Mouse (Mus musculus) natural killer cell, adult 2 months (primary cell): ENCODE measurements around the gene Zbtb41.
"Not testable (repeated sequence)": the region's sequence is repeated elsewhere in the genome, so short reads cannot be mapped to it uniquely, and the experiment has no call there.

Experiments
- DNase-seq, 2 experiments: peaks; one replicate each; pipeline ENCODE4 v3.0.0; 2022; ENCODE audit warnings: low spot score in 2 of 2

Zbtb41 gene

DNA sequence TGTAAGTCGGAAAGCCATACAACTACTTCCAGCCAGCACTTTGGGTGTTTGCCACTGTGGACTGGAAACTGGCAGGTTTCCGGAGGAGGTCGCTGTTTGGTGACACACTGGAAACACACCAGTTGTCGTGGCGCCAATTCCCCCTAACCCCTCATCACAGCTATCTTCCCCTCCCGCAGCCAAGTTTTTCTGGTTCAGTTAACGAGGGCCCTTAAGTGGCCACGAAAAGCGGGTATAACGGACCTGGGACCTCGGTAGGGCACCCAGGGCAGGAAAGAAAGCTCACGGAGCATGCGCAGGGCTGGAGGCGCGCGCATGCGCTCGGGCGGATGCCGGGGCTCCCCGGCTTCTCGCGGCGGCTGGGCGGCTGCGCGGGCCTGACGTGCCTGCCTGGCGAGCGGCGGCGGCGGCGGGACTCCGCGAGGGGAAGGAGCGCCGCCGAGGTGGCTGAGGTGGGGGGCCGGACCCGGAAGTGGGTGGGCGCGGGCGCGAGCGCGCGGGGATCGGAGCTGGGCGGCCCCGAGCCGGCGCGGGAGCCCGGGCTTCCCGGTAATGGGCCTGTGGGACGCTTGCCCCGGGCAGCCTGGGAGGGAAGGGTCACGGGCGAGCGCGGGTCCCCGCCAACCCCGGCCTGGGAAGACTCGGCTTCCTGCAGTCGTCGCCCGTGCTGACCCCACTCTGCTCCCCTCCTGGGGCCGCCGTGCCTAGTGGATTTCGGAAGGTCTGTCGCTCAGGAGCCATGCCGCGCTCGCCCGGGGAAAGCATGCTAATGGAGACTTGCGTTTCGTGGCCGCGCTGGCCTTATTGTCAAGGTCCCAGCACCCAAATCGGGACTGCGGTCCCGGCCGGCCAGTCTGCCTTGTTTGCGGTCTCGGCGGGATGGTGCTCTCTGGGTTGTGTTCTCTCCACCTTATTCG is at the start of gene Zbtb41:
Gene Zbtb41 (plus strand): TSS at position 414 of the 917 bp plus-strand sequence.
- DNase-seq: peak; percentile 88 to 89

DNA sequence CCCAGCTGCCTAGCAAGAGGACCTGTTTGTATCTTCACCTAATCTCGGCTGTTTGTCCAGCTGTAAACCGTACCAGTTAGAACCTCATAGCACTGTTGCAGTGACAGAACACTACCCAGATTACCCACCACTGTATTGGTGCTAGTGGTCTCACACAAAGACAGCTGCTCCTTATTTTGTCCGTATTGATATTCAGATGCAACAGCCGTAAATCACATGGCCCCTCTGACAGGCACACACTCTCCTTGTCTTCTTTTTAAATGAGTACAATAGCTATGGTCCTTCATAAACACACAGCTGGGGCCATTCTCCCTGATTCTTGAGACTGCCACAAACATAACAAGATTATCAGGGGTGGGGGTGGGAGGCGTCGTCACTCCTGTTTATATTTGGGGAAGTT is 46.2 kb upstream of the Zbtb41 start:
- no peak for DNase-seq

DNA sequence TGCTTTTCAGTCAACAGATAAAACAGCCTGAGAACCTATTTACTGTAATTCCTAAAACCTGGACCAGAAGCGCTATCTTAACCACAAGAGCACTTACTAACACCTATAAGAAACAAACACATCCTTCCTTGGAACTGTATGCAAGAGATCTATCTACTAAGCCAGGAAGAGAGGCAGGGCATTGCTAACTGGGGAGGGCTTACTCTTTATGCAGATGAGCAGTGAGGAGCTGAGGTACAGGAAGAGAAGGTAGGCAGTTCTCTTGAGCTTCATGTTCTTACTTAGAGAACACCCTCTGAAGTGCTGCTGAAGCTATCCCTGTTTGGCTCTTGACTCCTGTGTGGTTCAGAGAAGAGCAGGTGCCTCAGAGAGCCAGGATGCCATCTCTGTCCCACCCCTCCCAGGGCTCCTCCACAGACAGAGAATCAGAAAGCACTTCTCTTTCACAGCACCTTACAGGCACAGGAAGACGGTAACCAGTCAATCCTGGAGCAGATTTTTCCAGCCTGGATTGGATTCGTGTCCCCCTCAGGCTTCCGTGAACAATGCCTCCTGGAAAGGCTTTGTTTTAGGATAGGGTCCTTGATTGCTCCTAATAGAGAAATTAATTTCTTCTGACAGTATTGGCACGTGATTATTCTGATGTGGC is 45.3 kb upstream of the Zbtb41 start, which contains the start of gene Crb1:
Gene Crb1 (minus strand): TSS at position 463 of the 649 bp plus-strand sequence.
- DNase-seq: no peak

DNA sequence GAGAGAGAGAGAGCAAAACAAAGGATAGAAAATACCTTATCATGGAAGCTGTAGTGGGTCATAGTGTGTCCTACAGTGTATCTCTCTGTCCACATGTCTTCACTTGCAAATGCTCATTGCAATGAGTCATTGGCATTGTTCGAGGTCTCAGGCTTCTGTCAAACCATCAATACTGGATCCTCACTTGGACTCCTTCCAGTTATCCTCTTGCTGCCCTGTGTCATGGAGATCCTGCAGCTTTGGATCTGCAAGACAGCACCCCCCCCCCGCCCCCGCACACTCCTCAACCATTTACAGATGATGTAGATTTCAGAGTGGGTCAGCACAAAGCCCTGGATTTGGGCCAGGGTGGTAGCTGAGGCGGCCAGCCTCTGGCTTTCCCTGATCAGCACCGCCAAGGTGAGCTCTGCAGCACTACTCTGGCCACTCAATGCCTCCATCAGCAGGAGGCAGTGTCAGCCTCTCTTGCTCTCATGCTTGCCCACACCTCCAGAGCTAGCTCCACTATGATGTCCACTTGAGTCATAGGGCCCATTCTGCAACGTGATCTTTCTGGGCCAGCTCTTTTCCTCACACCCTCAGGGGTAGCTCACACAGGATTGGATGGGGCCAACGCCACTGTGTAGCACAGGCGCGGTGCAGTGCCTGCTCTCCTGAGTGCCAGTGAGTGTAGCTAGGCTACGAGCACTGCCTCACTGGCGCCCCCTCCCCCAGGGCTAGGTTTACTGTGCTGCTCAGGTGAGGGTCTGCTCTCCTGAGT is 43.0 kb upstream of the Zbtb41 start:
- no peak for DNase-seq

DNA sequence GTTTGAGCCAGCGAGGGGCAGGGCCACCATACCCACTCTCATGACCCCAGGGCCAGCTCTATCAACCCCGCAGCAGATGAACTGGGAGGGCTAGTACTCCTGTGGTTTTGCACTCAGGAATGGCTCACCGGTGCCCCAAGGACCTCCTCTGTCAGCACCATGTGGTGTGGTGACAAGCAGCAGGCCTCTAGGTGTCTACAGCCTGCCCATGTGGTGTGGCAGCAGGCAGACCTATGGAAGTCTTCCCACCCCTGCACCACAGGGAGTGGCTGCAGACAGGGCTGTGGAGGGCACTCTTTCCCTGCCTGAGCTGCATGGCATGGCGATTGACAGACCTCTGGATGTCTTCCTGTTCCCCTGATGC is 42.5 kb upstream of the Zbtb41 start:
- DNase-seq: no peak

DNA sequence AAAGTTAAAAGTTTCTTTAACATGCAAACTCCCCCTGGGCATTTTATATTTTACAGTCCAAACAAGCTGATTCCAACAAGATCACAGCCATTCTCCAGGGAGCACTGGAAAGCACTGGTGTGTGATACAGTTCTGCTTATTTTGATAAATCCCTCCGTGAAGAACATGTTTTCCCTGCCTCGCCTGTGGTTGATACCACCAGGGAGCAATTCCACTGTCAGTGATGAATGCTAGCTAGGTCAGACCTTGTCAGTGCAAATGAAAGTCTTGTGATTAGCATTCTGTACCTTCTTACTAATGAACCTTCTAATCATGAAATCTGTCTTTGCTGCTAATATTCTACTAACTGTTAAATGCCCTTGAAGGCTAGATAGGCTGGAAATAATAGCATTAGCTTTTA is 30.3 kb upstream of the Zbtb41 start:
- DNase-seq: no peak

DNA sequence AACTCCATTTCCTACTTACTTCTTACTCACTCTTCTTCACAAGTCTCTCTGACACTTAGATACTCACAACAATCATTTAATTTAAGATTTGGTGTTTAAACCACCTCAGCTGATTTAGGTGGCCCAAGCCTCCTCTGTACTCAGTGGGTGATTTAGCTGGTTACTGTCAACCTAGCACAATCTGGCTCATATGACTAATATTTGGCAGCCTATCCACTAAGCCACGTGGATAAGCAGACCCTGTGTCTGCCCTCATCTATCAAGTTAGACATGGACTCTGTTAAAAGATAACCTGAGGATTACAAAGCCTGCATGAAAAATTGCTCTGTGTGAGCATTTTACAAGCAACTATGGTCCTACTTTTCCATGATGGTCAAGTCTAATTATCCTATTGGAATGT is 25.5 kb upstream of the Zbtb41 start:
- DNase-seq: no peak

DNA sequence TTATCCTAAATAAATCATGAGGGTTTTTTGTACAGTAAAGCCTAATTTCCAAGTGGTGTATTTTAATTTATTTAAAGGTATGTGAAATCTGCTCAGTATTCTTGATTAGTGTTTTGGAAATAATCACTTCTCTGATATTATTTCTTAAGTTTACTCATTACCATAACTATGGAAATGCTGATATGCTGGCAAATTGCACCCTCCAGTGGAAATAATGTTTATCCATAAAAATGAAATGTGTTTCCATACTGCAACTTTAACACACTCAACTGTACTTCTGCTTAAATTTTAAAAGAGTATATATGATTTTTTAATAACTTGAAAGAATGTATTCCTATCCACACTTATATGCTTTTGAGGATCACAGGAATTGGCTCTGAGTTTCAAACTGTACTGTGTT is 16.3 kb upstream of the Zbtb41 start:
- DNase-seq: no peak

DNA sequence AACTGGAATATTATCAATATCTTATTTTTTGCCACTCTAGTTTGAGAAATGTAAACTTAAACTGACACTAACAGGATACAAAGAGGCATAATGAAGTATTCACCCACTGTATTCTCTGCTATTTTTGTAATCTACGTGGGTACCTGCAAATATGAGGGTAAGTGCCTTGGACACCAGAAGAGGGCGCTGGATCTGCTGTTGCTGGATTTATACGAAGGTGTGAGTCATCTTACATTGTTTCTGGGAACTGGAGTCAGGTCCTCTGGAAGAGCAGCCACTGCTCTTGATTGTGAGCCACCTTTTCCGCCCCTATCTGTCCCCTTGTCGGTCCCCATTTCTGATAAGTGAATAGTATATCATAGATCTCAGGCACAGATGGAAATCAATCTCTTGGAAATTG is 14.4 kb upstream of the Zbtb41 start:
- DNase-seq: no peak

DNA sequence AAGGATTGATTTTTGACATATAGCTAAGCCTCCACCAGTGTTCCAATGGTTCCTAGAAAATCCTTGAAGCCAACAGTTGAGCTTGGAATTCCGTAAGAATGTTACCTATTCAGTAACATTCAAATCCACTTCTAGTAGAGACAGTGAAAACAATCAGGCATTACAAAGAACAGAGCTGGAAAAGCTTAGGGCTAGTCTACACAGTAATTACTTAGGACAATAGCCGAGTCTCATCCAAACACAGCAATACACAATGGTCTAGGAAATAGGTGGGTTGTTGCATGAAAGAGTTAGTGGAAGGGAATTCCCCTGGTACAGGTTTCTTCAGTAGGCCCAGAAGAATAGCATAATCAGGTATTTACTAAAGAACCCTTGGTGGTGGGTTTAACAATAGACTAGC is 9.7 kb upstream of the Zbtb41 start:
- not testable (repeated sequence) for DNase-seq

DNA sequence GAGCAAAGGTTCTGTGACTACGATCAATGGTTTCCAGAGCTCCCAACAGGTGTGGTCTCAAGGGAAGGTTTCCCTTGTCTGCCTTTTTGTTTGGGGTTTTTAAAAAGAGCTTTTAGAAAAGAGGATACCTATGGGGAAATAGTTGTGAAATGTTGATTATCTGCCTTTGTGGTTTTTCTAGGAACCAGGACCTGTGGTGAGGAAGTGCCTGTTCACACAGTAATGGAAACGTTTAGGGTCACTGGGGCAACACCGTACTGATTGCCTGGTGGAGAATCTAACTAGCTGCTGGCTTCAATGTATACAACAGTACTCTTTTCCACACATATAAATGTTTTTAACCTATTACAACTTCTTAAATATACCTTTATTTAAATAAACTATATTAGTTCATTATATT is 8.6 kb upstream of the Zbtb41 start:
- DNase-seq: no peak

DNA sequence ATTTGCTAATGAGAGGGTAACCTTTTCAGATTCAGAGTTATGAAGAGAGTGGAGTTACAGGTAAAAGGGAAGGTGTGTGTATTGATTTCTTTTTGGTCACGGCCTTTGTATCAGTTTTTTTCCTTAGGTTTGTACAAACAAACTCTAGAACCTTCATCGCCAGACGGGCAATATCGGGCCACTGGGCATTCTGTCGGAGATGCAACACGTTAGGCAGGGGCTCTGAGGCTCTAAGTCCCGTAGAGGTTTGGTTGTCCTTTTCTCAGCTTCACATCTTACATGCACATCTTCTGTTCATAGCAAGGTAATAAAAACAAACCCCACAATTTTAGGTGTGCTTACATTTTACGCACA is 590 bp upstream of the Zbtb41 start:
- DNase-seq: peak in 1 of 2 experiments; percentile 8

DNA sequence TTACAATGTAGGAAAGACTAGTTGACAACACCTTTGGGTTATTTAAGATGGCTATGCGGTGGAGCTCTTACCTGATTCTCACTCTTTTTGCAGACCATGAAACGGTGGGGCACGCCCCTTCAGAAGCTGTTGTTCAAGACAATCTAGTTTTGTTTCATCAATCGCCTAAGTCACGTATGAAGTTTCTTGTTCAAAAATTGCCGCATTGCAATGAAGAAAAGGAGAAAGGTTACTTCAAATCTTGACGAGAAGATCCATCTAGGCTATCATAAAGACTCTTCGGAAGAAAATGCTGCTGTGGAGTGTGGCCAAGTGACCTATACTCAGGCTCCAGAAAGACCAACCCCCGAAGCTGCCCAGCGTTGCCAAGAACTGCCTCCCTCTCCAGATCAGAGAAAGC is 853 bp downstream of the Zbtb41 start:
- peak in 1 of 2 experiments; percentile 13 for DNase-seq

DNA sequence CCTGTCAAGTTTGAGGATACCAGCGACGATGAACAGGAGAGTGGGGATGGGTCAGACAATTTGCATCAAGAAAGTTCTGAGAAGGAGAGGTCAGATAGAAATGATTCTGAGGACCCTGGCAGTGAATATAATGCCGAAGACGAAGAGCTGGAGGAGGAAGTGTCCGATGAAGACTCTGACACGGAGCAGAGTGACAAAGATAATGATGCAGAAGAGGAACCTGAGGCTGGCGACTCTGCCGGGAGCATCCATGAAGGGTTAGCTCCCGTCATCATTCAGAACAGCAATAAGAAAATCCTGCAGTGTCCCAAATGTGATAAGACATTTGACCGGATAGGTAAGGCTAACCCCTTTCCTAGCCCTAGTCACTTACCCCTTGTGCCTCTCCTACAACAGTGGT is 1.8 kb downstream of the Zbtb41 start:
- DNase-seq: no peak

DNA sequence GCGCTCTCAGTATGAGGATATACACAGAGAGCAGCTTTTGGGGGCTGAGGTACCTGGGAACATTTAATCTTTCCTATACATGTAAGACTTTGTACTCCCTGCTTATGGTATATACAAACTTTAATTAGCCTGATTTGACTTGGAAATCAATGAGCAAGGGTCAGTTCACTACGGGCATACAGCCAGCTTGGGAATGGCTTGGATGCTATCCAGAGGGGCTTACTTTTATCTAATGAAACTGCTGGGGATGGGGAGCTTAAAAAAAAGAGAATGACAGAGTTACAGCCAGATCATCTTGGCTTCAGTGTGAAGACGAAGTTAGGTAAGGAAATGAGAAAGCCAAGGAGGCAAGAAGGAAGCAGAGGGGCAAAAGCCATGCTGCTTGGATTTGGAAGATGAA is 2.9 kb downstream of the Zbtb41 start:
- no peak for DNase-seq

DNA sequence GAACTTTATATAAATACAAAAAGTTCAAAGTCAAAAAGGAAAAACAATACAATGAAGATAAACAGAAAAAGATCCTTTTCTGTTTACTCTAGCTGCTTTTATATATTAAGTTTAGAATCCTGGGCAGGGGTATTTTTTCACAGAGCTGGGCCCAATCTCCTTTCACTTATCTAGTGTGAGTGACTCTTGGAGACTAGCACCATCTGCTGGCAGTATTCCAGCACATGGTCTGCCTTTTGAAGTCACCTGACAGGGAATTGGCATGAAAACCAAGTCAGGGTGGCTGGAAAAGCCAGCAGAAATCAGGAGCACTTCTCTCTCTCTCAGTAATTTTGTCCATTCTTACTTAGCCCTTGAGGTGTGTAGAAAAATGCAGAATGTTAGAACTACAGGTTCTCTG is 16.3 kb downstream of the Zbtb41 start:
- DNase-seq: no peak

DNA sequence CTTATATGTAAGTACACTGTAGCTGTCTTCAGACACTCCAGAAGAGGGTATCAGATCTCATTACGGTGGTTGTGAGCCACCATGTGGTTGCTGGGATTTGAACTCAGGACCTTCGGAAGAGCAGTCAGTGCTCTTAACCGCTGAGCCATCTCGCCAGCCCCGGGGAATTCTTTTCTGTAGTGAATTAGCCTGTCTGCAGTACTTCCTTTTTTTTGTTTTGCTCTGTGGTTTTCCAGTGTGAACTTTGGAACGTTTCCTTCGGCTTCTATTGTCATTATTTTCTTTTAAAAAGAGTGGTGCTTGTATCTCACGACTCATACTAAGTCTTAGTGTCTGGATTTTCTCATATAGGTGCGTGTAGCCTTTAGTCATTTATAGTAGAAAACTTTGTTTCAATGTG is 21.0 kb downstream of the Zbtb41 start:
- DNase-seq: not testable (repeated sequence)

DNA sequence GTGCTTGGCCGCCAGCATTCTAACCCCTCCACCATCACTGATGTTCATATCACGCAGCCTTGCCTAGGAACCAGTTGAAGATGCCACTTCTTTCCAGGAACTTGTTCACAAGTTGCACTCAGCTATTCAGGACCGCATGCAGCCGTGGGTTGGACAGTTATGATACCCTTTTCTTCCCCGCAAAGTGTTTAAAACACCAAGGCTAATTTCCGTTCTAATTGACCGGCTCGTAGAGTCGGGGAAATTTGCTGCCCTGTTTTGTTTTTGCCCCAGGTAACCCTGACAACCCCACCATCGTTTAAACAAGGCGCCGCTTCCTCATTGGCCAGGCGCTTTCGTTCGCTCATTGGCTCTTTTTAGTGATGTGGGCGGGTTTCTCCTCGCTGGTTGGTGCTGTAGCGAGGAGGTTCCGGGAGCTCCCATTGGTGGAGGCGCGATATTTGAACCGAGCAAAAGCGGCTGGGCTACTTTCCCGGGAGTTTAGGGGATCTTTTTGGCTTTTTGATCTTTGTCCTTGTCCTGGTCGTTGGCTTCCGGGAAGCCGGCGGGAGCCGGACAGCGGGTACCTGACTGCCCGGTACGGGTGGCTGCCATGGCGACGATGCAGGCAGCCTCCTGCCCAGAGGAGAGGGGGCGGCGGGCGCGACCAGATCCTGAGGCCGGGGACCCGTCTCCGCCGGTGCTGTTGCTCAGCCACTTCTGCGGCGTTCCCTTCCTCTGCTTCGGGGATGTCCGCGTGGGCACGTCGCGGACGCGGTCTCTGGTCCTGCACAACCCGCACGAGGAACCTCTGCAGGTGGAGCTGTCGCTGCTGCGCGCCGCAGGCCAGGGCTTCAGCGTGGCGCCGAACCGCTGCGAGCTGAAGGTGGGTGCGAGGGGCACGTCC is 32.5 kb downstream of the Zbtb41 start, which contains the start of gene Aspm:
Gene Aspm (plus strand): TSS at position 433 of the 886 bp plus-strand sequence.
- DNase-seq: peak; percentile 94 to 95

DNA sequence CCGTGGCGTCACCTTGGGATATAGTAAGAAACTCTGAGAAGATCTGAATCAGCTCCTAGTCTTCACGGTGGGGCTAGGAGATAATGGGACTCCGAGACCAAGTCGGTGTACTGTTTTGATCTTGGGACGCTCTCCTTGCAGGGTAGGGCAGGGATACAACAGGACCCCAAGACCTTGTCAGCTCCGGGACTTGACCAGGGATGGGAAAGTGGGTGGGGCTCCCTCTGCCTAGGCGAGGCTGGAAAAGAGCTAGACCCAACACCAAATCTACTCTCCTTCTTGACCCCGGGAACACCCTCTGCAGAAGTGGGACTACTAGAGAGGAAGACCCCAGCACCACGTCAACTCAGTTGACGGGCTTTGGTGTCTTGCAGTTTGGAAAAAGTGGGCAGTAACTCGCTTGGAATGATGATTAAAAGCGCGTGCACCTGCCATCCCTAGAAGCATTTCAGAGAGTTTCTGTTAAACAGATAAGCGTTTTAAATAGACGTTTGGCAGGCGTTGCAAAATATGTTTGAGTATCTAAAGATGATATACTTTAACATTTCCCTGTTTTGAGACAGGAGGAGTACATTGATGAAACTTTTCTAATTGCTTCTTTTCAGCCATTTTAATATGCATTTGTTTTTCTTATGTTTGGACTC is 33.3 kb downstream of the Zbtb41 start:
- DNase-seq: no peak

DNA sequence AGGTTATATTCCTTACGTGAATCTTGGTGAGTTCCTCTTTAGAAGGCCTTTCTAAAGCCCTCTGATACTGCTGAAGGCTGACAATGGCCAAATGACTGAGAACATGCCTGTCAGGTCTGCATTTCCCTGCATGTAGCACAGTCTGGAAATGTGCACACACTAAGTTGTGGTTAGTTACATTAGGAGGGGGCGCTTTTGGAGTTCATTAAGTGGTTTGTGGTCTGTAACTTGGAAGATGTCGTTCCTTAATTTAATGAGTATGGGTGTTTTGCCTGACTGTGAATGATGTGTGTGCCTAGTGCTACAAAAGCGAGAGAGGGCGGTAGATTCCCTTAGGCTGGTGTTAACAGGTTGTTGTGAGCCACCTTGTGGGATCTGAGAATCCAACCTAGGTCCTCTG is 38.7 kb downstream of the Zbtb41 start:
- no peak for DNase-seq

DNA sequence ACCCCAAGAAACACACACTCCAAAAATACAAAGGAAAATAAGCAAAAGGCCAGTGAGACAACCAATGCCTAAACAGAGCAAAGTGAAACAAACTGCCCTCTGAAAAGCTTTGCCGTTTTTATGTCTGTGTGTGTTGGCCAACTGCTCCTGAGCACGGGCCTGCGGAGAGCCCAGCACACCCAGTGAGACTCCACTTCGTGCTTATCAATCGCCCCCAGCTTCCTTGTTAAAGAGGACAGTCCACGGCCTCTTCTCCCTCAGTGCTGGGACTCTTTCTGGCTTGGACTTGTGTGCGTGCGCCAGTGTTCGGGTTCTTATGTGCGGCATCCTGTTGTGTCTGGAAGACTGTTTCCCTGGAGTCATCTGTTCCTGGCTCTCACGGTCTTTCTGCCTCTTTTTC is 43.8 kb downstream of the Zbtb41 start:
- DNase-seq: no peak
